Mouse (Mus musculus) heart, embryonic 13.5 days (tissue): Measurements from ENCODE around the gene Olfr847. TPM values are rescaled to one million over a fixed set of nuclear protein-coding genes. Genes with fewer than 3 reads are reported as not detected.

Experiments used
- ATAC-seq: fragments of 200-750 bp; cut with Nextera tagmentation; 2 replicates; pipeline ENCODE4 v1.8.0; 2017; ENCODE audit warnings: moderate TSS enrichment; ENCODE audit not compliant: insufficient number of reproducible peaks, low FRiP score, low TSS enrichment; ENCODE audit errors: extremely low read depth
- H3K27ac ChIP-seq: fragments of 300-500 bp; sonication (generic); replicated peaks from 2 replicates; pipeline ENCODE4 v1.5.1; 2015; ENCODE audit warnings: moderate library complexity, mild to moderate bottlenecking, inconsistent platforms
- H3K27me3 ChIP-seq: fragments of 300-500 bp; sonication (generic); replicated peaks from 2 replicates; pipeline ENCODE4 v1.6.1; 2015; ENCODE audit warnings: mild to moderate bottlenecking, inconsistent platforms
- H3K36me3 ChIP-seq: fragments of 300-500 bp; sonication (generic); 2 replicates; pipeline ENCODE4 v1.6.1; 2015; ENCODE audit warnings: mild to moderate bottlenecking, inconsistent platforms
- H3K4me1 ChIP-seq: fragments of 300-500 bp; sonication (generic); 2 replicates; pipeline ENCODE4 v1.6.1; 2015; ENCODE audit warnings: inconsistent platforms
- H3K4me2 ChIP-seq: fragments of 300-500 bp; sonication (generic); 2 replicates; pipeline ENCODE4 v1.6.1; 2015; ENCODE audit warnings: inconsistent platforms, mild to moderate bottlenecking, moderate library complexity
- H3K4me3 ChIP-seq: fragments of 300-500 bp; sonication (generic); 2 replicates; pipeline ENCODE4 v1.5.1; 2015; ENCODE audit warnings: moderate library complexity, mild to moderate bottlenecking, inconsistent platforms
- H3K9ac ChIP-seq: fragments of 300-500 bp; sonication (generic); 2 replicates; pipeline ENCODE4 v1.6.1; 2015; ENCODE audit warnings: inconsistent platforms, mild to moderate bottlenecking, moderate library complexity
- H3K9me3 ChIP-seq: fragments of 300-500 bp; sonication (generic); 2 replicates; pipeline ENCODE4 v1.6.1; 2016; ENCODE audit warnings: inconsistent platforms
- WGBS: fragments of 180-500 bp; shearing (Covaris S2); methylation state at CpG from one replicate; pipeline ENCODE4 v1.1.7; 2015; ENCODE audit warnings: mixed read lengths; 5-methylcytosine and 5-hydroxymethylcytosine counted together
- polyA plus RNA-seq: library from polyadenylated mRNA; unstranded; fragments of >200 nt; fragmentation: Nextera tagmentation; extraction: Ambion mirVana; gene quantifications from 2 replicates; pipeline ENCODE4 v1.2.1, GENCODE M21; 2015

The Olfr847 gene
- not detected in 2 replicates for polyA plus RNA-seq

DNA sequence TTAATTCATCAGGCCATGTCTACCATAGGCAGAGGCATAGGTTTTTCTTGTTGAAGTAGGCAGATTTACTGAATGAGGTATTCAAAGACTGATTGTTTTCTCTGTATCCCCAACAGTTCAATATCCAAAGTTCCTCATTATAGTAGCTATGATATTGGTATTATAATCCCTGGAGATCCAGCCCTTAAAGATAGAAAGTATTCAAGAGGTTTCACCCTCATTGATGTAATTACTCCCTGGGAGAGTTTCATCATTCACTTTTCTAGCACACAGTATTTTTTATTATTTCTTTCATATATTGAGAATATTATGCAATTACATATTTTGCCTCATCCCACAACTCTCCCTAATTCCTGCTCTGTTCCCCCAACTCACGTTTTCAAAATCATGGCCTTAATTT is at the start of gene Olfr847:
Olfr847 (minus strand) TSS at position 101 of the 400 bp plus-strand sequence.
- ATAC-seq, result no peak
- Histone ChIP-seq H3K36me3 (no peaks in the 10 kb centered on the region), H3K9me3 (peaks cover 5% of the 10 kb centered on the region; the same call in 1 of the 2 replicates), H3K9ac (no peak within 1 kb of the TSS), H3K4me1 (no peaks in the 10 kb centered on the region), H3K27me3 (no peaks in the 10 kb centered on the region), H3K27ac (no peak within 1 kb of the TSS), H3K4me2 (no peak within 1 kb of the TSS), H3K4me3 (no peak within 1 kb of the TSS)
- 36% methylated on average over 1 of the region's 1 CpGs for WGBS

DNA sequence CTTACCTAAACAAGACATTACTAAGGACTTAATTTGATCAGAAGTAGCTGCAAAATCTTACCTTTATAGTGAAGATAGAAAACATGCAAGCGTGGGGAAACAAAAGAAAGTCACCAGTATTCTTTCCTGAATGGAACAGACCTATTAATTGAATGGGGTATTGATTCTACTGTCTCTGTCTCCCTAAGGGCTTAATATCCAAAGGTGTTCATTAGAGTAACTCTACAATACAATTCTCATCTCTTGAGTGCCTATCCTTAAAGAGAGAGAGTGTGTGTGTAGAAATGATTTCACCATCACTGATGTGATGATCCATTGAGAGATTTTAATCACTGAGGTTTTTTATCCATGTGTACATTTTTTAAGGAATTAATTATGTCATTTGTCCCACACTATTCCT is 14.6 kb downstream of the Olfr847 start, which contains the start of gene Olfr846:
Olfr846 (minus strand) TSS at position 101 of the 400 bp plus-strand sequence.
- no peak within 1 kb of the TSS for H3K4me2 ChIP-seq
- 45% methylated on average over 1 of the region's 1 CpGs for WGBS
- no peak for ATAC-seq

DNA sequence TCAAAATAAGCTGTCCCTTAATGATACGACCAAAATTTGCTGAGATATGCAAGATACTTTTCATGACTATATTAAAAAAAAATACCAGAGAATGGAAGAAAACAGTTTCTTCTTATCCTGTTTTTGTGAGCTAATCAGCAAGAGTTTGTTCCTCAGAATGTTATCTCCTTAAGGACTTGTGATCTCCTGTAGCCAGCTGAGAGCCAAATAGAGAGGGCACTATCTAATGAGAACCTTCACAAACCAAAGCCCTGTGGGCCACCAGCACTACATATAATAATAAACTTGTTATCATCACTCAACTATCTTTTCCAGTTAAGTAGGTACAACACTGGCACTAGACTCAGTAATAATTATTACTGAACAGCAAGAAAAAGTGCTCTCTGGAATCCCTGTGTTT is 42.3 kb downstream of the Olfr847 start, which contains the start of gene Olfr845:
Olfr845 (plus strand) TSS at position 301 of the 400 bp plus-strand sequence.
- Histone ChIP-seq H3K36me3 (no peaks in the 10 kb centered on the region), H3K27me3 (no peaks in the 10 kb centered on the region), H3K4me3 (no peak within 1 kb of the TSS), H3K9me3 (peaks cover 5% of the 10 kb centered on the region; the same call in 1 of the 2 replicates), H3K4me2 (no peak within 1 kb of the TSS), H3K27ac (no peak within 1 kb of the TSS), H3K9ac (no peak within 1 kb of the TSS), H3K4me1 (no peaks in the 10 kb centered on the region)
- WGBS, result 49% methylated on average over 1 of the region's 1 CpGs
- ATAC-seq, result no peak

More for the DNA sequence above, 14.6 kb downstream of the Olfr847 start, which contains the start of gene Olfr846:
- Histone ChIP-seq H3K27me3 (no peaks in the 10 kb centered on the region), H3K4me1 (no peaks in the 10 kb centered on the region), H3K36me3 (no peaks in the 10 kb centered on the region), H3K9ac (no peak within 1 kb of the TSS), H3K27ac (no peak within 1 kb of the TSS), H3K4me3 (no peak within 1 kb of the TSS), H3K9me3 (peaks cover 4% of the 10 kb centered on the region; the same call in 1 of the 2 replicates)

Other genes with a start within 250 kb of the Olfr847 start
- gene Olfr837, start 242.4 kb downstream of the Olfr847 start, polyA plus RNA-seq, result not detected in 2 replicates
- not detected in 2 replicates for gene Olfr839-ps1, start 201.4 kb downstream of the Olfr847 start, polyA plus RNA-seq
- gene Olfr843, start 126.7 kb downstream of the Olfr847 start, polyA plus RNA-seq, result not detected in 2 replicates
- gene Olfr844, start 62.3 kb downstream of the Olfr847 start, polyA plus RNA-seq, result not detected in 2 replicates
- gene Olfr845, start 42.2 kb downstream of the Olfr847 start, polyA plus RNA-seq, result not detected in 2 replicates
- not detected in 2 replicates for gene Olfr846, start 14.7 kb downstream of the Olfr847 start, polyA plus RNA-seq
- not detected in 2 replicates for gene Olfr849, start 61.6 kb upstream of the Olfr847 start, polyA plus RNA-seq
- gene Olfr850, start 99.6 kb upstream of the Olfr847 start, polyA plus RNA-seq, result not detected in 2 replicates
- gene Olfr851, start 114.6 kb upstream of the Olfr847 start, polyA plus RNA-seq, result not detected in 2 replicates
- not detected in 2 replicates for gene Olfr853, start 162.4 kb upstream of the Olfr847 start, polyA plus RNA-seq
- gene Olfr854, start 188.7 kb upstream of the Olfr847 start, polyA plus RNA-seq, result not detected in 2 replicates
- gene Olfr855, start 203.9 kb upstream of the Olfr847 start, polyA plus RNA-seq, result not detected in 2 replicates
- 17.9 and 18.8 TPM in 2 replicates for gene Zfp317, start 243.4 kb upstream of the Olfr847 start, polyA plus RNA-seq